Mouse (Mus musculus): ENCODE results near the gene Lyl1. TPM values are rescaled to one million over a fixed set of nuclear protein-coding genes. Genes with fewer than 3 reads are reported as not detected.

The Lyl1 gene
- polyA plus RNA-seq, 1 experiment from 2014 or later: 3.6 TPM

DNA sequence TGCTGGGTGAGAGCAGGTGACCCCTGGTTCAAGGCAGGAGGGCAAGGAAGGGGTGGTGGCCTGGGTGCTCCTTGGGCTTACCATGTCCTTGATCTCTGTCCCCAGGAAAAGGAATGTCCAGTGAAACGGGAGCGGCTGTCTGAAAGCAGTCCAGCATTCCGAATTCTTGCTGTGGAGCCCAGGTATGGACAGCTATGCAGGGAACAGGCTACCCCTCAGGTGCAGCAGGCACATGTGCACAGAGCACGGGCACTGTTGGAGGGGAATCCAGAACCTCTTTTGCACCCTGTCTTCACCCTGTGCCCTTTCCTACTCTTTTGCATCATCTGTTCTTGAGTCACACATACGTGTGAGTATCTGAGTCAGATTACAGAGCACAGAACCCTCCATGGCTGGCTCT is 3.0 kb upstream of the Lyl1 start:
- peaks cover 57% of the 10 kb centered on the region for H3K36me3 ChIP-seq
- no peak overlapping the region for H3K4me3 ChIP-seq
- no peak for ATAC-seq (ENCODE audit: low read depth)
- WGBS: 93% methylated on average over 5 of the region's 5 CpGs
- H3K4me2 ChIP-seq: no peak overlapping the region
- H3K27me3 ChIP-seq: peaks cover 35% of the 10 kb centered on the region
- H3K9ac ChIP-seq: no peak overlapping the region
- H3K27ac ChIP-seq (replicated peaks): no peak overlapping the region
- H3K9me3 ChIP-seq: no peaks in the 10 kb centered on the region
- H3K4me1 ChIP-seq (replicated peaks): 0 out of 2 replicates have a peak, but pooled peaks cover 7% of the 10 kb centered on the region

DNA sequence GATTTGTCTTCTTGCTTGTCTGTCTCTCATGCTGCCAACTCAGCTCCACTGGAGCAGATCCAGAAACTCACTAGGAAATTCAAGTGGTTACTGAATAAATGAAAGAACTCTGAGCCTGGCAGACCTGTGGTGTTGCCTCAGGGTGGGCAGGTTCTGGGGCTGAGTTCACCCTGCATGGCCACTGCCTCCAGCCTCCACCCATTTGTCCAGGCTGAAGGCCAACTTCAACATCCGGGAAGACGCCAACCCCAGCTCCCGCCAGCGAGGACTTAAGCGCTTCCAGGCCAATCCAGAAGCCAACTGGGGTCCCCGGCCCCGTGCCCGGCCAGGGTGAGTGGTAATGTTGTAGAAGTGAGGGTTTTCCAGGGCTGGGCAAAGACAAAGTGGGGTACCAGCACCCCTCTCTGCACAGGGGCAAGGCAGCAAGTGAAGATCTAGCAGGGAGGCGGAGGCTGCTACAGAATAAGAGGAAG is 2.3 kb upstream of the Lyl1 start:
- Histone ChIP-seq H3K27ac (replicated peaks) (peak overlapping the region; percentile 40), H3K9me3 (no peaks in the 10 kb centered on the region), H3K27me3 (peaks cover 42% of the 10 kb centered on the region), H3K9ac (no peak overlapping the region), H3K4me1 (replicated peaks) (peaks cover 12% of the 10 kb centered on the region), H3K4me2 (no peak overlapping the region), H3K4me3 (no peak overlapping the region), H3K36me3 (peaks cover 51% of the 10 kb centered on the region)
- no peak for ATAC-seq (ENCODE audit: low read depth)
- WGBS: 87% methylated on average over 9 of the region's 9 CpGs

DNA sequence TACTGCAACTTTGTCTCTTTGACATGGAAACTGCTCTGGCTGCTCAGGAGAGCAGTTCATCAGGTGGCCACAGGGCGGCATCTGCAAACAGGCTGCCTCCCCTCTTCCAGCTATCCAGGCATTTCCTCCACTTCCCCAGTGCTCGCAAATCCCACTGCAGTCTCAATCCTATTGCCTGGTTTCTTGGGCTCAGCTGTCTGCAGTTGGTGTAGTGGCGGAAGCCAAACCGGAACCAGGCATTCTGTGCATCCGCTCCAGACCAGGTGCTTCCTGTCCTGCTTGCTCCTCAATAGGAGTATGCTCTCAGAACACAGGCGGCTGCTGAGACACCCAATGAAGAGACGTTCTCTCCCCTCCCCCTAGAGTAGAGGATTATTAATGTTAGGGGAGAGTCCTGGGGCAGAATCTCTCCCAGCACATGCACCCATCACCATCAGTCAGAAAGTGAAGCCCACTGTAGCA is 1.4 kb upstream of the Lyl1 start:
- H3K4me2 ChIP-seq: no peak overlapping the region
- peak overlapping the region; percentile 53 for H3K27ac ChIP-seq (replicated peaks)

DNA sequence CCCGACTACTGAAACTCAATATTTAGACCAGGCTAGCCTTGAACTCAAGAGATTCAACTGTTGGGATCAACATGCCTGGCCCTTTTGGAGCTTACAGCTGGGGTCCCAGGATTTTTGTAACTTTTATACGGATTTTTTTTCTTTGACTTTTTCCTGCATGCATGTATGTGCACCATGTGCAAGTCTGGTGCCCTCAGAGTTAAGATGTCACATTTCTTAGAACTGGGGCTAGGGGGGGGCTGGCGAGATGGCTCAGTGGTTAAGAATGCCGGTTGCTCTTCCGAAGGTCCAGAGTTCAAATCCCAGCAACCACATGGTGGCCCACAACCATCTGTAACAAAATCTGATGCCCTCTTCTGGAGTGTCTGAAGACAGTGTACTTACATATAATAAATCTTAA is 731 bp upstream of the Lyl1 start:
- no peak overlapping the region for H3K4me2 ChIP-seq
- H3K27ac ChIP-seq (replicated peaks): peak overlapping the region; percentile 53
- no peaks in the 10 kb centered on the region for H3K9me3 ChIP-seq
- H3K27me3 ChIP-seq: peaks cover 57% of the 10 kb centered on the region
- H3K4me3 ChIP-seq: no peak overlapping the region
- peaks cover 24% of the 10 kb centered on the region for H3K4me1 ChIP-seq (replicated peaks)
- H3K9ac ChIP-seq: no peak overlapping the region
- peaks cover 41% of the 10 kb centered on the region for H3K36me3 ChIP-seq
- 86% methylated on average over 5 of the region's 5 CpGs for WGBS
- ATAC-seq (ENCODE audit: low read depth): no peak

More for the DNA sequence above, 1.4 kb upstream of the Lyl1 start:
- H3K9me3 ChIP-seq: no peaks in the 10 kb centered on the region
- H3K4me3 ChIP-seq: no peak overlapping the region
- H3K36me3 ChIP-seq: peaks cover 47% of the 10 kb centered on the region
- H3K27me3 ChIP-seq: peaks cover 51% of the 10 kb centered on the region
- 65% methylated on average over 7 of the region's 7 CpGs for WGBS
- peaks cover 18% of the 10 kb centered on the region for H3K4me1 ChIP-seq (replicated peaks)
- no peak for ATAC-seq (ENCODE audit: low read depth)
- H3K9ac ChIP-seq: no peak overlapping the region

DNA sequence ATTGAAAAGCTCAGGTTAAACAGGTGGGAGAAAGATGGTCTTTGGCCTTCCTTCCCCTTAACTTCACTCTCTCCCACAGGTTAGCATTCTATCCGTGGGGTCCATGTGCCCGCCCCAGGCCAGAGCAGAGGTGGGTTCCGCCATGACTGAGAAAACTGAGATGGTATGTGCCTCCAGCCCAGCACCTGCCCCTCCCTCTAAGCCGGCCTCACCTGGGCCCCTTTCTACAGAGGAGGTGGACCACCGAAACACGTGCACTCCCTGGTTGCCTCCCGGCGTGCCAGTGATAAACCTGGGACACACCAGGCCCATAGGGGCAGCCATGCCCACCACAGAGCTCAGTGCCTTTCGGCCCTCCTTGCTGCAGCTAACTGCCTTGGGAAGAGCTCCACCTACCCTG is 1.3 kb downstream of the Lyl1 start:
- H3K4me3 ChIP-seq: peak overlapping the region; percentile 14
- ATAC-seq (ENCODE audit: low read depth): no peak
- no peak overlapping the region for H3K27ac ChIP-seq (replicated peaks)
- peaks cover 72% of the 10 kb centered on the region for H3K27me3 ChIP-seq
- H3K36me3 ChIP-seq: peaks cover 25% of the 10 kb centered on the region
- H3K4me2 ChIP-seq: peak overlapping the region; percentile 53
- peak overlapping the region; percentile 38; the same call in 1 of the 2 replicates for H3K9ac ChIP-seq
- no peaks in the 10 kb centered on the region for H3K9me3 ChIP-seq
- peaks cover 40% of the 10 kb centered on the region for H3K4me1 ChIP-seq (replicated peaks)
- WGBS: 78% methylated on average over 9 of the region's 9 CpGs

DNA sequence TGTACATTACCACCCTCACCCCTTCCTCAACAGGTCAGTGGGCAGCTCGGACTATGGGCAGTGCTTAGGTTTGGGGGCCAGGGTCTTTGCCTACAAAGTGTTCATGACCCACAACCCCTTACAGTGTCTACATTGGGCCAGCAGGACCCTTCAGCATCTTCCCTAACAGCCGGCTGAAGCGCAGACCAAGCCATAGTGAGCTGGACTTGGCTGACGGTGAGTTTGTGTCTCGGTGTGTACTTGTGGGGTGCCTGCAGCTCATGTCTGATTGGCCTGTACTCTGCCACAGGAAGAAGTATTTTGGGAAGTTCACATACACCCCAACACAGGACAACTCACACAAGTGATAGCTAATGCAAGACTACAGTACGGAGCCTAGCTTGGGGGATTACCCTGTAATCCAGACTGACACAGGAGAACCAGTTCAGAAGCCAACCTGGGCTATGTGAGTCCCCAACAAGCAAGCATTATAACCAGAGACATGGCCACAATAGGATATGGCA is 1.8 kb downstream of the Lyl1 start:
- H3K4me3 ChIP-seq: peak overlapping the region; percentile 29; the same call in 1 of the 2 replicates
- peak overlapping the region; percentile 53 for H3K4me2 ChIP-seq
- peaks cover 44% of the 10 kb centered on the region for H3K4me1 ChIP-seq (replicated peaks)
- 85% methylated on average over 6 of the region's 6 CpGs for WGBS
- ATAC-seq (ENCODE audit: low read depth): no peak
- peaks cover 76% of the 10 kb centered on the region for H3K27me3 ChIP-seq
- peaks cover 20% of the 10 kb centered on the region for H3K36me3 ChIP-seq
- H3K9me3 ChIP-seq: no peaks in the 10 kb centered on the region
- 0 out of 2 replicates have a peak overlapping the region, but pooled peaks have one; percentile 26 for H3K9ac ChIP-seq
- H3K27ac ChIP-seq (replicated peaks): no peak overlapping the region

DNA sequence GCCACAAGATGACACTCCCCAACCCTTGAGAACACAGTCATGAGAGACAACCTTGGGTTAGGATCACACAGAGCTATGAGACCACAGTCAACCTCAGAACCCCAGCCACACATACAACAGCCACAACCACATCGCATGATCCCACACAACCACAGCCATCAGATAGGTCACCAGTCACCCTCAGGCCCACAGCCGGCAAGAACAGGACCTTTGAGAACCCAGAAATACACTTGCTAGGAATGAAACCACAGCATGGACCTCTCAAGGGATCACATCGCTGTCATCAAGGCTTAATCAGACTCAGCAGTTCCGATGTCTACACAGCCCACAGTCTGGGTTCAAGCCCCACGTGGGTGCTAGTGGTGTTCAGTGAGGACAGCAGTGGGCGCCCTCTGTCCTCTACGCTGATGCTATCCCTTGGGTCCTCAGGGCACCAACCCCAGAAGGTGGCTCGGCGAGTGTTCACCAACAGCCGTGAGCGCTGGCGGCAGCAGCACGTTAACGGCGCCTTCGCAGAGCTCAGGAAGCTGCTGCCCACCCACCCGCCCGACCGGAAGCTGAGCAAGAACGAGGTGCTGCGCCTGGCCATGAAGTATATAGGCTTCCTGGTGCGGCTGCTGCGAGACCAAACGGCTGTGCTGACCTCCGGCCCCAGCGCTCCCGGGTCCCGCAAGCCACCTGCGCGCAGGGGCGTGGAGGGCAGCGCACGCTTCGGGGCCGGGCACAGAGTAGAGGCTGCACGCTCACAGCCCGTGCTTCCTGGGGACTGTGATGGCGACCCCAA is 2.4 kb downstream of the Lyl1 start:
- H3K27ac ChIP-seq (replicated peaks): peak overlapping the region; percentile 23
- 10% methylated on average over 38 of the region's 38 CpGs for WGBS

DNA sequence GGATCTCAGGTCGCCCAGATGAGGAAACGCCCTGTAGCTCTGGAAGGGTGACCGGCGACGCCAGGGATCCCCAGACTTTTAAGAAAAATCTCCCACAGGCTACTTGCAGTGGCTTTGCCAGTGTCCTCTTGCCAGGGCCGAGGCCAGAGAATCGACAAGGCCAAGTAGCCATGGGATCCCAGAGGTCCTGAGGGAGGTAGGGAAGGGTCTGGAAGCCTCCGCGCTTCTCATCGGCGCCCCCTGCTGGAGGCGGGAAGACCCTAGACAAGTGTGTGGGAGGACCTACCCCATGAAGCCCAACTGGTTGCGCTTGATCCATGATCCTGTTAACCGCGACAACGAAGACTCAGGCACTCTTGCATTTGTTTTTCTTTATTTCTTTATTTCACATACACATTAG is 3.1 kb downstream of the Lyl1 start:
- peak overlapping the region; percentile 53 for H3K4me2 ChIP-seq
- peaks cover 84% of the 10 kb centered on the region for H3K27me3 ChIP-seq
- H3K27ac ChIP-seq (replicated peaks): peak overlapping the region; percentile 88
- no peaks in the 10 kb centered on the region for H3K9me3 ChIP-seq
- peaks cover 57% of the 10 kb centered on the region for H3K4me1 ChIP-seq (replicated peaks)
- 0 out of 2 replicates have a peak overlapping the region, but pooled peaks have one; percentile 17 for H3K9ac ChIP-seq
- H3K4me3 ChIP-seq: peak overlapping the region; percentile 29; the same call in 1 of the 2 replicates
- ATAC-seq (ENCODE audit: low read depth): 0 out of 2 replicates have a peak, but pooled peaks have one; percentile 28
- H3K36me3 ChIP-seq: peaks cover 7% of the 10 kb centered on the region
- WGBS: 4% methylated on average over 16 of the region's 16 CpGs

More for the DNA sequence above, 2.4 kb downstream of the Lyl1 start:
- H3K9ac ChIP-seq: 0 out of 2 replicates have a peak overlapping the region, but pooled peaks have one; percentile 17
- H3K27me3 ChIP-seq: peaks cover 80% of the 10 kb centered on the region
- peak overlapping the region; percentile 53 for H3K4me2 ChIP-seq
- peaks cover 50% of the 10 kb centered on the region for H3K4me1 ChIP-seq (replicated peaks)
- ATAC-seq (ENCODE audit: low read depth): no peak
- peak overlapping the region; percentile 29 for H3K4me3 ChIP-seq
- H3K9me3 ChIP-seq: no peaks in the 10 kb centered on the region
- peaks cover 14% of the 10 kb centered on the region for H3K36me3 ChIP-seq

DNA sequence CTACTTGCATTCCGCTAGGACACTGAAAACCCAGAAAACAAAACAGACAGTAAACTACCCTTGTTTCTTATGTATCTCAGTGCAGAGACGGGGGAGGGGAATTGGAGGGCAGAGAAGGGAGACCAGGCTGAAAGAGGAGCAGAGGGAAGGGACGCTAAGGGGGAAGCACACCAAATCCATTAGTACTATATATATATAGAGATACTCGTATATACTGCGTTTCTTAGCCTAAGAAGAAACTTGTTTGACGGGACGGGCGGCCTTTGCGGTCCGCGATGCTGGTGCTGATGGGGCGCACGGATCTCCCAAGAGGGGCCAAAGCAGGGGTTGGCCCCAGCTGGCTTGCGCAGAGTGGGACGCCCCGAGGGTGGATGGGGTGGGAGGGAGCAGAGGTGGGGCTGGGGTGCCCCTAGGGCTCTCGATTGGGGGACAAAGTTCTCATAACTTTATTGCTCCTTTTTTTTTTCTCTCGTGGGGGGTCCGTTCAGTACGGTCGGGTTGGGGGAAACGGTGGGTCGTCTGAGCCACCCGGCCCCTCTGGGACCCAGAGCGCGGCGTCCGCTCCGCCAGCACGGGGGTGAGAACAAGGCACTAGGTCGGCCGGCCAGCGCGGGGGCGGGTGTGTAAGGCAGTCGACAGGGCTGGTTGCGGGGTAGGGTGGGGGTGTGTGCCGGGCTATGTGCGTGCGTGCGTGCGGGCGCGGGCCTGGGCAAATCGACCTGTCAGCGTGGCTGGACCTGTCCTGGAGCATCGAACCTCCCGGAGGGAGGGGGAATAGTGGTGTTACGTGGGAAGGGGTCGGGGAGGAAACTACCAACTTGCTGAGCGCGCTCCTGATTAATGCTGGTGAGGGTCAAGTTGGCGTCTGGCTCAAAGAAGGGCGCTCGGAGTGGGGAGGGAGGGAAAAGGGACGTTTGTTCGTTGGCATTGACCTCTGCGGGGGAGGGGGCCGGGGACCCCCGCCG is 3.9 kb downstream of the Lyl1 start:
- no peak for ATAC-seq (ENCODE audit: low read depth)
- H3K27ac ChIP-seq (replicated peaks): peak overlapping the region; percentile 88
- H3K4me1 ChIP-seq (replicated peaks): peaks cover 65% of the 10 kb centered on the region

DNA sequence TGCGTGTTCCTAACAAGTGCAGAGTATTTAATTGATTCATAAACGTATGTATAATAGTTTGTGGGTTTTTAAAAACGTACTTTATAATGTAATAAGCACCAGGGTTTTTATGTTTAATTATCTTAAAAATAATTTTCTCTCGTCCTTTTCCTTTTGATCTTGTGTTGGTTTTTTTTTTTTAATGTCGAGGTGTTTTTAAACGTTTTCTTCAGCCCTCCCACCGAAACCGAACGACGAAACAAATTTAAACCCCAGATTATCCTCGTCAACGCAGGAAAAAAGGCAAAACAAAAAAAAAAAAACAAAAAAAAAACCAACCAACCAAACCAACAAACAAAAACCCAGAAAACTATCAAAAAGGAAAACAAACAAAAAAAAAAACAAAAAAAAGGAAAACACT is 4.7 kb downstream of the Lyl1 start:
- peak overlapping the region; percentile 95 for H3K27ac ChIP-seq (replicated peaks)
- H3K27me3 ChIP-seq: peaks cover 73% of the 10 kb centered on the region
- H3K4me3 ChIP-seq: peak overlapping the region; percentile 29
- peak overlapping the region; percentile 53 for H3K4me2 ChIP-seq
- WGBS: 3% methylated on average over 12 of the region's 12 CpGs
- H3K4me1 ChIP-seq (replicated peaks): peaks cover 72% of the 10 kb centered on the region
- no peak for ATAC-seq (ENCODE audit: low read depth)
- H3K9ac ChIP-seq: peak overlapping the region; percentile 61; the same call in 1 of the 2 replicates
- H3K36me3 ChIP-seq: no peaks in the 10 kb centered on the region
- no peaks in the 10 kb centered on the region for H3K9me3 ChIP-seq

More for the DNA sequence above, 3.9 kb downstream of the Lyl1 start:
- Histone ChIP-seq H3K27me3 (peaks cover 81% of the 10 kb centered on the region), H3K4me2 (peak overlapping the region; percentile 53), H3K4me3 (peak overlapping the region; percentile 29), H3K9me3 (no peaks in the 10 kb centered on the region), H3K36me3 (no peaks in the 10 kb centered on the region), H3K9ac (peak overlapping the region; percentile 61)
- under 1% methylated on average over 61 of the region's 61 CpGs for WGBS

DNA sequence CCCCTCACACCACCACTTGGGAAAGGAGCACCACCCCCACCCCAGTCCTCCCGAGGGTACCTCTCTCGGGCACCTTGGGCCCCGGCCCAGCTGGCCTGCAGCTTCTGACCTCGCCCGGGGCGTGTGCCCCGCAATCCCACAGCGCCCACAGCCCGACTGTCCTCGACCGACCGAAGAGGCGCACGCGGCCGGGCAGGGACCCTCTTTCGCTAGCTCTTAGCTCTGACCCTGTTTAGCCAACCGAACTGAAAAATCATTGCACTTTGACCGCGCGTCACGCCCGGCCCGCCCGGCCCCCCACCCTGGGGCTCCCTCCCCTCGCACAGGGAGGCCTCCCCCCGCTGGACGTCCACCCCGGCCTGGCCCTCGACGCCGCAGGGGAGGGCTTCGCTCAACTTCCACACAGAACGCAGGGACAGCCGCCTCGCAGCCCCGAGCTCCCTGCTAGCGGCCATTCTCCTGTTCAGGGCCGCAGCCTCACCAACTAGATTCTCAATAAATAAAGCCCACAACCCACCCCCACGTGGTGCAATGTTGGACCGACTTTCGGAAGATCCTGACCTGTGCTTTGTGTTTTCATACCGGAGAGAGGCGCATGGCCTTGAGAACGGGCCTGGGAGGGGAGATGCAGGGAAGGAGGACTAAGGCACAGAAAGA is 5.5 kb downstream of the Lyl1 start:
- H3K36me3 ChIP-seq: no peaks in the 10 kb centered on the region
- peaks cover 65% of the 10 kb centered on the region for H3K27me3 ChIP-seq
- H3K9me3 ChIP-seq: no peaks in the 10 kb centered on the region
- peaks cover 76% of the 10 kb centered on the region for H3K4me1 ChIP-seq (replicated peaks)
- peak overlapping the region; percentile 60 for H3K9ac ChIP-seq
- H3K4me2 ChIP-seq: peak overlapping the region; percentile 53
- no peak for ATAC-seq (ENCODE audit: low read depth)
- H3K27ac ChIP-seq (replicated peaks): peak overlapping the region; percentile 95
- 4% methylated on average over 43 of the region's 45 CpGs for WGBS
- peak overlapping the region; percentile 27 for H3K4me3 ChIP-seq
